ENCODE assay signal across 34 mouse cellular contexts in the genomic region with DNA sequence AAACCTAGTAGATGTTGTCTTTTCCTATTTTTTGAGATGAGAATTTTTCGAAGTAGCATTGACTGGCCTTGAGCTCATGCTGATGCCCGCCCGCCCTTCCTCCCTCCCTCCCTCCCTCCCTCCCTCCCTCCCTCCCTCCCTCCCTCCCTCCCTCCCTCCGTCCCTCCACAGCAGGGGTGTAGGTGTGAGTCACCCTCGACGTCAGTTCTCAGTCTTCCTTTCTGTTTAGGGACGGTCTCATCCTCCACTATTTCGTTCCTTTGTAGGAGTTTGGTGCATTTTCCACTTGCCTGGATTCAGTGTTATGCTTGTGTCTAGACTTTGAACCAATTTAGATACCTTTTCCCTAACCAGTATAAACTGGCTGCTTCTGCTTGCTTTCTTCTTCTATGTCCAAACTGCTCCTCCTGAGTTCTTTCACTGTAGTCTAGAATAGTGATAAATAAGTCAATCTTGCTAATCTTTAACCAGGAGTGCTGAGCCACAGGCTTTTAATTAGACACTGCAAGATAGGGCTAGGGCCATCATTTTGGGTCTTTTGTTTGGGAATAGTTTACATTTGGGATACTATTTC. TPM values are rescaled to one million over a fixed set of nuclear protein-coding genes. Genes with fewer than 3 reads are reported as not detected.
DNase-seq lines count a peak whose midpoint lies in the region; ATAC-seq lines count a peak whose summit lies in the region.
"Had no signal": no experiment of that assay in that cellular context is flagged by ENCODE, and none has a peak within 500 bp of the region (broad histone marks: within the 10 kb centered on the region; RNA-seq: fewer than 3 reads in every experiment).

No protein-coding gene starts in this region.

- no peak overlapping the region for H3K9ac ChIP-seq in kidney, embryonic 15.5 days
- H3K9ac ChIP-seq in intestine, embryonic 16.5 days (ENCODE audit: low read depth, low read length) = no peak overlapping the region
- H3K9ac ChIP-seq: forebrain, embryonic 13.5 days; heart, embryonic 12.5 days; hindbrain, embryonic 14.5 days; limb, embryonic 13.5 days; lung, embryonic 15.5 days; midbrain, embryonic 12.5 days; neural tube, embryonic 12.5 days had no signal

- no peaks in the 10 kb centered on the region for H3K9me3 ChIP-seq in kidney, embryonic 15.5 days (replicated peaks)
- H3K9me3 ChIP-seq in intestine, embryonic 16.5 days (ENCODE audit: control insufficient read depth, low read length) = no peaks in the 10 kb centered on the region
- H3K9me3 ChIP-seq in hindbrain, embryonic 10.5 days = no peaks in the 10 kb centered on the region
- H3K9me3 ChIP-seq: forebrain, embryonic 13.5 days; heart, embryonic 12.5 days; limb, embryonic 13.5 days; lung, embryonic 15.5 days; midbrain, embryonic 12.5 days; neural tube, embryonic 12.5 days had no signal

- no peak overlapping the region for H3K4me3 ChIP-seq in kidney, embryonic 15.5 days (replicated peaks)
- no peak overlapping the region for H3K4me3 ChIP-seq in intestine, embryonic 16.5 days (ENCODE audit: low read length)
- H3K4me3 ChIP-seq in hindbrain, embryonic 10.5 days = no peak overlapping the region
- H3K4me3 ChIP-seq: erythroblast, embryonic 14.5 days; forebrain, embryonic 13.5 days; heart, embryonic 12.5 days; limb, embryonic 13.5 days; lung, embryonic 15.5 days; midbrain, embryonic 12.5 days; myocyte; neural tube, embryonic 12.5 days had no signal

- 57% methylated on average over 7 of the region's 8 CpGs for WGBS in kidney, embryonic 15.5 days
- WGBS in intestine, embryonic 16.5 days = 45% methylated on average over 7 of the region's 8 CpGs
- 76% methylated on average over 8 of the region's 8 CpGs for WGBS in hindbrain, embryonic 10.5 days

- H3K27ac ChIP-seq in kidney, embryonic 15.5 days = no peak overlapping the region
- H3K27ac ChIP-seq in intestine, embryonic 16.5 days (ENCODE audit: low read length) = no peak overlapping the region
- H3K27ac ChIP-seq in hindbrain, embryonic 10.5 days = no peak overlapping the region
- H3K27ac ChIP-seq: forebrain, embryonic 13.5 days; hindbrain, embryonic 14.5 days; limb, embryonic 13.5 days; lung, embryonic 15.5 days; midbrain, embryonic 12.5 days; neural tube, embryonic 12.5 days; stomach, postnatal 0 days had no signal

- 0 out of 2 replicates have a peak, but pooled peaks cover 2% of the 10 kb centered on the region for H3K4me1 ChIP-seq in kidney, embryonic 15.5 days
- H3K4me1 ChIP-seq in intestine, embryonic 16.5 days (ENCODE audit: control insufficient read depth, insufficient read depth, low read length) = no peaks in the 10 kb centered on the region
- H3K4me1 ChIP-seq in hindbrain, embryonic 10.5 days (replicated peaks) = no peaks in the 10 kb centered on the region
- H3K4me1 ChIP-seq: forebrain, embryonic 13.5 days; heart, embryonic 12.5 days; lung, embryonic 15.5 days; midbrain, embryonic 12.5 days; neural tube, embryonic 12.5 days had no signal

- H3K27me3 ChIP-seq in kidney, embryonic 15.5 days = no peaks in the 10 kb centered on the region
- no peaks in the 10 kb centered on the region for H3K27me3 ChIP-seq in intestine, embryonic 16.5 days (replicated peaks; ENCODE audit: control insufficient read depth, insufficient read depth, low read length)
- H3K27me3 ChIP-seq in hindbrain, embryonic 10.5 days (ENCODE audit: insufficient read depth, poor library complexity, severe bottlenecking) = no peaks in the 10 kb centered on the region
- H3K27me3 ChIP-seq: forebrain, embryonic 13.5 days; heart, embryonic 12.5 days; limb, embryonic 13.5 days; lung, embryonic 15.5 days; midbrain, embryonic 12.5 days; neural tube, embryonic 12.5 days had no signal

- no peak overlapping the region for H3K4me2 ChIP-seq in kidney, embryonic 15.5 days
- no peak overlapping the region for H3K4me2 ChIP-seq in intestine, embryonic 16.5 days (ENCODE audit: low read depth, low read length)
- H3K4me2 ChIP-seq: forebrain, embryonic 13.5 days; heart, embryonic 12.5 days; hindbrain, embryonic 14.5 days; limb, embryonic 13.5 days; liver, embryonic 11.5 days; lung, embryonic 15.5 days; midbrain, embryonic 12.5 days; neural tube, embryonic 12.5 days had no signal

- 0 out of 2 replicates have a peak, but pooled peaks have one; percentile 46 for ATAC-seq in kidney, embryonic 15.5 days (replicated peaks; ENCODE audit: low FRiP score)
- ATAC-seq in intestine, embryonic 16.5 days = peak; percentile 68
- ATAC-seq: activated CD4-positive, CD25-positive, alpha-beta regulatory T cell, adult 4 months; CD4-positive, CD25-positive, alpha-beta regulatory T cell, adult 4 months; forebrain, embryonic 13.5 days had no signal

- peaks cover 84% of the 10 kb centered on the region for H3K36me3 ChIP-seq in kidney, embryonic 15.5 days
- peaks cover 18% of the 10 kb centered on the region for H3K36me3 ChIP-seq in intestine, embryonic 16.5 days (ENCODE audit: control insufficient read depth, insufficient read depth, low read length)
- H3K36me3 ChIP-seq in hindbrain, embryonic 10.5 days = peaks cover 92% of the 10 kb centered on the region

- peak; percentile 26 for DNase-seq in adrenal gland, postnatal 10 days
- DNase-seq in adrenal gland, postnatal 4 days (ENCODE audit: low spot score in 2 of 2) = no peak
- no peak for DNase-seq in kidney, postnatal 10 days
- DNase-seq in yolk sac, embryonic 10.5 days (ENCODE audit: low spot score) = peak; percentile 72
- no peak for DNase-seq in spleen, postnatal 14 days (ENCODE audit: low spot score in 2 of 2)
- no peak for DNase-seq in hindbrain, embryonic 10.5 days (ENCODE audit: low spot score)
- DNase-seq: cerebellum, adult 2 months; cerebellum, postnatal 14 days; gastrocnemius, postnatal 14 days; heart, adult 11 months; heart, postnatal 4 days; right cerebral cortex, adult 18-20 months; spleen, adult 18-20 months; thymus, adult 18-20 months; thymus, postnatal 25 days had no signal

RNA-seq across cellular contexts. Expression of gene Polr3e, which starts 26.5 kb away (rescaled TPM):
- 10 to 100 TPM; 22.5 to 23.8 TPM for total RNA-seq in adrenal gland, postnatal 10 days (2021)
- 10 to 100 TPM; 31.1 to 32.2 TPM for total RNA-seq in adrenal gland, postnatal 4 days (2021)
- polyA plus RNA-seq in kidney, embryonic 15.5 days (2015; fragmentation: Nextera tagmentation; extraction: Ambion mirVana) = 42.7 and 44.0 TPM in 2 replicates
- polyA plus RNA-seq in intestine, embryonic 16.5 days (2015; fragmentation: Nextera tagmentation; extraction: Ambion mirVana) = 37.5 and 37.9 TPM in 2 replicates
- polyA plus RNA-seq in hindbrain, embryonic 10.5 days (2016; fragmentation: Nextera tagmentation; extraction: Ambion mirVana) = 31.2 and 41.0 TPM in 2 replicates

RNA-seq across cellular contexts. Expression of gene Cdr2, which starts 38.1 kb away (rescaled TPM):
- total RNA-seq in adrenal gland, postnatal 10 days (2021) = 10 to 100 TPM; 12.2 to 13.7 TPM
- 10 to 100 TPM; 11.9 to 18.0 TPM for total RNA-seq in adrenal gland, postnatal 4 days (2021)
- polyA plus RNA-seq in kidney, embryonic 15.5 days (2015; fragmentation: Nextera tagmentation; extraction: Ambion mirVana) = 11.3 and 11.6 TPM in 2 replicates
- polyA plus RNA-seq in intestine, embryonic 16.5 days (2015; fragmentation: Nextera tagmentation; extraction: Ambion mirVana) = 15.7 and 19.8 TPM in 2 replicates
- 14.2 and 14.7 TPM in 2 replicates for polyA plus RNA-seq in hindbrain, embryonic 10.5 days (2016; fragmentation: Nextera tagmentation; extraction: Ambion mirVana)

RNA-seq across cellular contexts. Expression of gene Mfsd13b, which starts 38.3 kb away (rescaled TPM):
- total RNA-seq in adrenal gland, postnatal 10 days (2021) = under 1 TPM in 1 of 2 experiments, not detected in 1; 0.15 TPM
- not detected for total RNA-seq in adrenal gland, postnatal 4 days (2021)
- not detected in 2 replicates for polyA plus RNA-seq in kidney, embryonic 15.5 days (2015; fragmentation: Nextera tagmentation; extraction: Ambion mirVana)
- polyA plus RNA-seq in intestine, embryonic 16.5 days (2015; fragmentation: Nextera tagmentation; extraction: Ambion mirVana) = 0.38 and 0.99 TPM in 2 replicates
- 0.37 and 0.42 TPM in 2 replicates for polyA plus RNA-seq in hindbrain, embryonic 10.5 days (2016; fragmentation: Nextera tagmentation; extraction: Ambion mirVana)
- total RNA-seq: gastrocnemius, postnatal 14 days; heart, postnatal 4 days; megakaryocyte, adult 5-6 weeks; midbrain, postnatal 0 days had no signal
- polyA plus RNA-seq: activated CD4-positive, CD25-positive, alpha-beta regulatory T cell, adult 4 months; CD4-positive, CD25-positive, alpha-beta regulatory T cell, adult 4 months; embryonic facial prominence, embryonic 14.5 days; erythroblast, embryonic 14.5 days; liver, embryonic 16.5 days had no signal

Comparison
In these comparisons a context has a peak if more than half of its experiments do, and no peak if none do; other contexts are left out.
1. DNase-seq: peak in adrenal gland, postnatal 10 days (single experiment) and yolk sac, embryonic 10.5 days (single experiment); none in adrenal gland, postnatal 4 days (0 of 2), kidney, postnatal 10 days (single experiment), spleen, postnatal 14 days (0 of 2) and hindbrain, embryonic 10.5 days (single experiment).